Mouse (Mus musculus) hindbrain, embryonic 12.5 days (tissue): ENCODE data around the gene Insl5. TPM values are rescaled to one million over a fixed set of nuclear protein-coding genes. Genes with fewer than 3 reads are reported as not detected.

ENCODE experiments used
- ATAC-seq: fragments of 200-750 bp; cut with Nextera tagmentation; 2 replicates; pipeline ENCODE4 v1.8.0; 2017; ENCODE audit warnings: moderate TSS enrichment; ENCODE audit not compliant: low FRiP score
- H3K27ac ChIP-seq: fragments of 300-500 bp; sonication (generic); 2 replicates; pipeline ENCODE4 v1.5.1; 2016; ENCODE audit warnings: mild to moderate bottlenecking
- H3K27me3 ChIP-seq: fragments of 300-500 bp; sonication (generic); 2 replicates; pipeline ENCODE4 v1.6.1; 2016; ENCODE audit warnings: mild to moderate bottlenecking
- H3K36me3 ChIP-seq: fragments of 300-500 bp; sonication (generic); 2 replicates; pipeline ENCODE4 v1.6.1; 2016; ENCODE audit warnings: mild to moderate bottlenecking
- H3K4me1 ChIP-seq: fragments of 300-500 bp; sonication (generic); 2 replicates; pipeline ENCODE4 v1.6.1; 2016
- H3K4me2 ChIP-seq: fragments of 300-500 bp; sonication (generic); replicated peaks from 2 replicates; pipeline ENCODE4 v1.6.1; 2016; ENCODE audit warnings: mild to moderate bottlenecking
- H3K4me3 ChIP-seq: fragments of 300-500 bp; sonication (generic); 2 replicates; pipeline ENCODE4 v1.5.1; 2016; ENCODE audit warnings: mild to moderate bottlenecking
- H3K9ac ChIP-seq: fragments of 300-500 bp; sonication (generic); 2 replicates; pipeline ENCODE4 v1.6.1; 2016; ENCODE audit warnings: mild to moderate bottlenecking, moderate library complexity
- H3K9me3 ChIP-seq: fragments of 300-500 bp; sonication (generic); replicated peaks from 2 replicates; pipeline ENCODE4 v1.6.1; 2016; ENCODE audit warnings: mild to moderate bottlenecking
- WGBS: fragments of 180-500 bp; shearing (Covaris S2); methylation state at CpG from one replicate; pipeline ENCODE4 v1.1.7; 2016; 5-methylcytosine and 5-hydroxymethylcytosine counted together
- polyA plus RNA-seq: library from polyadenylated mRNA; unstranded; fragments of >200 nt; fragmentation: Nextera tagmentation; extraction: Ambion mirVana; gene quantifications from 2 replicates; pipeline ENCODE4 v1.2.1, GENCODE M21; 2016

The Insl5 gene
- polyA plus RNA-seq, 1 experiment from 2014 or later, result 0.32 TPM

GRCm38 (mm10) chr4:102987756-102988155 lies 38.9 kb downstream of the Insl5 start:
- Histone ChIP-seq H3K27ac (no peak overlapping the region), H3K4me3 (no peak overlapping the region), H3K4me2 (no peak overlapping the region), H3K9me3 (no peaks in the 10 kb centered on the region), H3K36me3 (no peaks in the 10 kb centered on the region), H3K27me3 (no peaks in the 10 kb centered on the region), H3K4me1 (no peaks in the 10 kb centered on the region), H3K9ac (no peak overlapping the region)
- WGBS, result 80% methylated on average over 2 of the region's 2 CpGs
- no peak for ATAC-seq

DNA sequence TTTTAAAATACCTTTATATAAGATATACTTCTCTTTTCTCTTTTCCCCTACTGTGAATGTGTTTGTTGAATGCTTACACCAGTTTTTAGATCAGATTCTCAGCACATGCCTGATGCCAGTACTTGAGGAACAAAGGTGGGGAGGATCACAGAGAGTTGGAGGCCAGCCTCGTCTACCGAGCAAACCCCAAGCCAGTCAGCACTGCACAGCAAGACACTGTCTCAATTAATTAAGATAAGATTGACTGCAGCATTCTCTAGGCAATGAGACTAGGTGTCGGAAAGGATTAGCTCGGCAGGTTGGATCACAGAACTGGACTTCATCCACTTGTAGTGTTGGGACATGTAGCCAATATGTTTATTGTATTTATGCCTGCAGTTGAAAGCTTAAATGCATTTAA lies 39.3 kb downstream of the Insl5 start:
- no peak overlapping the region for H3K9ac ChIP-seq
- H3K36me3 ChIP-seq, result no peaks in the 10 kb centered on the region
- WGBS, result 51% methylated on average over 4 of the region's 4 CpGs
- H3K9me3 ChIP-seq, result no peaks in the 10 kb centered on the region
- H3K4me2 ChIP-seq, result no peak overlapping the region
- no peak overlapping the region for H3K27ac ChIP-seq
- no peaks in the 10 kb centered on the region for H3K4me1 ChIP-seq
- no peak for ATAC-seq
- no peaks in the 10 kb centered on the region for H3K27me3 ChIP-seq
- H3K4me3 ChIP-seq, result no peak overlapping the region

DNA sequence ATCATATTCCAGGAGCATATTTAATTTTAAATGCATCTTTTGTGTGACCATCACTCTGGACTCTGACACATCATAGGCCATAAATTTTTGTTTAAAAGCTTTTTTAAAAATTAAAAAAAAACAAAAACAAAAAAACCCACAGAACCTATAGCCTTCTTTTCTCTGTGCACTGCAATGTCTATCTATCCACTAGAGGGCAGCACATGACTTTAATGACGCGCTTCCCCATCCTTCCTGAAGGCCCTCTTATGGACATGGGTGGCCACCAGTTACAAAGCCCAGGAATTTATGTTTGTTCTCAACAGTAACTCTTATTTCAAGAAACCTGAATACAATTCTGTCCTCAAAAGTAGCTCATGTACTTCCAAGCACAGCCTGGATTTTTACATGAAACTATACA lies 39.7 kb downstream of the Insl5 start:
- no peak overlapping the region for H3K4me2 ChIP-seq
- WGBS, result 1% methylated on average over 2 of the region's 2 CpGs
- peak; percentile 69; the same call in 1 of the 2 replicates for ATAC-seq

DNA sequence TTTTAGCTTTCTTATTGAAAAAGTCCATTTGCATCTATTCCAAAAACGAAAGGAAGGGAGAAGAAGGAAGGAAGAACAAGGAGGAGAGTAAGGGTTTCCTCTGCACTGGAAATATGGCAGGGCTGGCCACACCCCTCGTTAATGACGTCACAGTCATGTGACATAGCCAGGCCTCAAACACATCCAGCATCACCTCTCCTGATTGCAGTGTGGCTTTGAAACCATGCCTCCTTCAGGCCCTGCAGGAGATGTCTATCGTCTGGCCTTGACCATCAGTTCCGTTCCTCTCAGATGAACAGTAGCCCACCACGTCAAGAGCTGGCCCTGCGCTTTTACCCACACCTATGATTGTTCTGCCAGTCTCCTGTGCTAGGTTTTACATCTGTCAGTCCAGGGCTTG lies 40.5 kb downstream of the Insl5 start:
- WGBS, result 77% methylated on average over 7 of the region's 7 CpGs

More for the DNA sequence above, 39.7 kb downstream of the Insl5 start:
- Histone ChIP-seq H3K9me3 (no peaks in the 10 kb centered on the region), H3K4me3 (no peak overlapping the region), H3K4me1 (no peaks in the 10 kb centered on the region), H3K36me3 (no peaks in the 10 kb centered on the region), H3K9ac (no peak overlapping the region), H3K27ac (no peak overlapping the region), H3K27me3 (no peaks in the 10 kb centered on the region)

DNA sequence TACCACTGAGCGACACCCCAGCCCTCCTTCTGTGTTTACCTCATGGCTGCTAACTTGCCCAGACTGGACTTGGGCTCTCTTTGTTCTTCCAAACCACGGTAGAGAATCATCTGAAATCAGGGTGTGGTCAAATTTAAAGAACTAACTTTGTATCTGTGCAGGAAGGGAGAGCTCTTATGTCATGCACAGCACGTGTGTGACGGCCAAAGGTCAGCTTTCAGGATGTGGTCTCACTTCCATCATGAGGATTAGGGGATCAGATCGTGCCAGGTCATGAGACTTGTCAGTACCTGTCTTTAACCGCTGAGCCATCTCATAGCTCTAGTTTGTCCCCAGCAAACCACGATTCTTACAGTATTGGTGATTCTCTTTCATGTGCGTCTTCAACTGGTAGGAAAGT lies 44.9 kb downstream of the Insl5 start:
- Histone ChIP-seq H3K4me3 (no peak overlapping the region), H3K9me3 (no peaks in the 10 kb centered on the region), H3K36me3 (no peaks in the 10 kb centered on the region), H3K4me1 (peaks cover 15% of the 10 kb centered on the region), H3K9ac (no peak overlapping the region), H3K27me3 (peaks cover 6% of the 10 kb centered on the region; the same call in 1 of the 2 replicates), H3K27ac (no peak overlapping the region), H3K4me2 (no peak overlapping the region)
- 84% methylated on average over 8 of the region's 8 CpGs for WGBS
- no peak for ATAC-seq

More for the DNA sequence above, 40.5 kb downstream of the Insl5 start:
- no peak overlapping the region for H3K9ac ChIP-seq
- no peaks in the 10 kb centered on the region for H3K27me3 ChIP-seq
- no peaks in the 10 kb centered on the region for H3K36me3 ChIP-seq
- no peak overlapping the region for H3K27ac ChIP-seq
- ATAC-seq, result no peak
- H3K9me3 ChIP-seq, result no peaks in the 10 kb centered on the region
- no peak overlapping the region for H3K4me3 ChIP-seq
- no peaks in the 10 kb centered on the region for H3K4me1 ChIP-seq
- H3K4me2 ChIP-seq, result no peak overlapping the region

DNA sequence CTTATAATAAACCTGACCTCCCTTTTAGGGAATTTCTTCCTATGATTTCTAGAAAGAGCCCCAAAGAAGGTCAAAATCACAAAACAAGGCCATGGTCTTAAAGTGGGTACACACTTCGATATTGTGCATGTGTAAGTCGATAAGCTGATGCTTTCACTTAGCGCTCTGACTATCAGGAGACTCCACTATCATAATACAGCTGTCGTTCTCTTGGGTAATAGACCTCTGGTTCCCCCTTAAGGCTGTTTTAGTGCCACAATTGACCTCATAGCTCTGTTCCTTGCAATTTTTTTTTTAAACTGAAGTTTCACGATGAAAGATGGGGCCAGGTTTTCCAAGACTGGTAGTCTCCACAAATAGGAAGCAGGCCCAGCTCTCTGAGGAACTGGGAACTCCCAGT lies 47.3 kb downstream of the Insl5 start:
- WGBS, result 56% methylated on average over 5 of the region's 5 CpGs
- Histone ChIP-seq H3K9ac (no peak overlapping the region), H3K4me2 (peak overlapping the region; percentile 62), H3K36me3 (no peaks in the 10 kb centered on the region), H3K4me3 (no peak overlapping the region), H3K4me1 (peaks cover 20% of the 10 kb centered on the region), H3K27ac (no peak overlapping the region), H3K27me3 (peaks cover 9% of the 10 kb centered on the region; the same call in 1 of the 2 replicates), H3K9me3 (no peaks in the 10 kb centered on the region)
- ATAC-seq, result no peak

- no peak within 1 kb of the TSS for H3K27ac ChIP-seq
- H3K4me1 ChIP-seq, result peaks cover 20% of the 10 kb centered on the region
- H3K4me3 ChIP-seq, result peak within 1 kb of the TSS; percentile 28
- 2% methylated on average over 13 of the region's 13 CpGs for WGBS
- no peaks in the 10 kb centered on the region for H3K36me3 ChIP-seq
- no peaks in the 10 kb centered on the region for H3K9me3 ChIP-seq
- peaks cover 9% of the 10 kb centered on the region; the same call in 1 of the 2 replicates for H3K27me3 ChIP-seq
- peak within 1 kb of the TSS; percentile 43; the same call in 1 of the 2 replicates for H3K9ac ChIP-seq
- peak; percentile 52 for ATAC-seq
- H3K4me2 ChIP-seq, result peak within 1 kb of the TSS; percentile 62
Measured at GRCm38 (mm10) chr4:102978440-102978839, 48.2 kb downstream of the Insl5 start, which contains the start of gene Tctex1d1. Gene Tctex1d1, plus strand, starts transcription at chr4:102978606.

DNA sequence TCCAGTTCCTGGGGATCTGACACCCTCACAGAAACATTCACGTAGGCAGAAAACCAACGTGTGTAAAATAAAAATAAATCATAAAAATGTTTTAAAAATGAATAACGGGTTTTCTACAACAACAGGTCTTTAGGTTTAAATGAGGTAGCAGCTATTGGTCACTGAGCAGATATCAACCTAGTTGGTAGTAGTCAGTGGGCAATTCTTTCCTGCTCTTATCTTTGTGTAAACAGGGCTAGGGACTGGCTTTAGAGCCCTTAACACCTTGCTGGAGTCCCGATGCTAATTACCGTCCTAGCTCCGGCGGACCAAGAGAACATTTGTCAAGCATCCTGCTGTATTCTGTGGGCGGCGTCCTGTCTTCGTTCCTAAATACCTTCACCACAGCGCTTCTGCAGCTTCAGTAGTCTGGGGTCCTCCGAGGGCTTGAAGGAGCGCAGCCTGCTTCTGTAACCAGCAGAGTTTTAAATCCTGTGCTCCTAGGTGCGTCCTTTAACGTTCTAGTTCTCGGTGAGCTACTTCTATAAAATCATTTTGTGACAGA lies 48.8 kb downstream of the Insl5 start:
- Histone ChIP-seq H3K4me1 (peaks cover 20% of the 10 kb centered on the region), H3K4me3 (peak overlapping the region; percentile 28), H3K9ac (no peak overlapping the region), H3K27ac (no peak overlapping the region), H3K27me3 (peaks cover 9% of the 10 kb centered on the region; the same call in 1 of the 2 replicates), H3K4me2 (peak overlapping the region; percentile 62), H3K9me3 (no peaks in the 10 kb centered on the region), H3K36me3 (no peaks in the 10 kb centered on the region)
- 11% methylated on average over 16 of the region's 16 CpGs for WGBS
- no peak for ATAC-seq

- ATAC-seq, result no peak
- Histone ChIP-seq H3K9me3 (no peaks in the 10 kb centered on the region), H3K4me3 (no peak overlapping the region), H3K4me1 (peaks cover 20% of the 10 kb centered on the region), H3K27ac (no peak overlapping the region), H3K36me3 (no peaks in the 10 kb centered on the region), H3K9ac (no peak overlapping the region), H3K4me2 (no peak overlapping the region), H3K27me3 (peaks cover 9% of the 10 kb centered on the region; the same call in 1 of the 2 replicates)
- WGBS, result 18% methylated on average over 12 of the region's 12 CpGs
Measured at GRCm38 (mm10) chr4:102976290-102977275, 50.1 kb downstream of the Insl5 start.

GRCm38 (mm10) chr4:102974172-102974571 lies 52.5 kb downstream of the Insl5 start:
- Histone ChIP-seq H3K27ac (no peak overlapping the region), H3K4me3 (no peak overlapping the region), H3K36me3 (no peaks in the 10 kb centered on the region), H3K9ac (no peak overlapping the region), H3K27me3 (0 out of 2 replicates have a peak, but pooled peaks cover 3% of the 10 kb centered on the region), H3K4me2 (no peak overlapping the region), H3K9me3 (no peaks in the 10 kb centered on the region), H3K4me1 (peaks cover 20% of the 10 kb centered on the region)
- 60% methylated on average over 5 of the region's 5 CpGs for WGBS
- no peak for ATAC-seq

GRCm38 (mm10) chr4:102972071-102972470 lies 54.6 kb downstream of the Insl5 start:
- no peak overlapping the region for H3K4me2 ChIP-seq
- no peaks in the 10 kb centered on the region for H3K9me3 ChIP-seq
- H3K27me3 ChIP-seq, result 0 out of 2 replicates have a peak, but pooled peaks cover 3% of the 10 kb centered on the region
- peaks cover 6% of the 10 kb centered on the region for H3K4me1 ChIP-seq
- no peak overlapping the region for H3K27ac ChIP-seq
- ATAC-seq, result no peak
- H3K4me3 ChIP-seq, result no peak overlapping the region
- no peak overlapping the region for H3K9ac ChIP-seq
- 80% methylated on average over 3 of the region's 3 CpGs for WGBS
- H3K36me3 ChIP-seq, result peaks cover 8% of the 10 kb centered on the region; the same call in 1 of the 2 replicates

DNA sequence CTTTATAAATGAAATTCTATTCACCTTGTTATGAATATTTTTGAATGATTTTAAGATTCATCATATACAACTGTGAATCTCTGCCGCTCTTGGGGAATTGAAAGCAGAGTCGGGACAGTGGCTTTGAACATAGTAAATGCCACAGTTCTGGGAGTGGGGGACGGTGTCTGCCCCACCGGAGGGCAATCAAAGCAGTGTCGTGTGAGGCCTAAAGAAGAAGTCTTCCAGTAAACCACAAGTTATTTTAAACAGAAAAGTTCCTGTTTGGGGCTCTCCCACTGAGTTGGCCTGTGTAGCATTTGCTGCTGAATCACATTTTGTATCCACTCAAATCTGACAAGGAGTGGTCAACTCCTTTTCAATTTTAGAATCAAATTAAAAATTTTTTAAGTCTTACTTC lies 55.5 kb downstream of the Insl5 start:
- Histone ChIP-seq H3K4me3 (no peak overlapping the region), H3K36me3 (peaks cover 14% of the 10 kb centered on the region), H3K4me2 (no peak overlapping the region), H3K9ac (no peak overlapping the region), H3K9me3 (no peaks in the 10 kb centered on the region), H3K27ac (no peak overlapping the region), H3K4me1 (peaks cover under 1% of the 10 kb centered on the region; the same call in 1 of the 2 replicates), H3K27me3 (0 out of 2 replicates have a peak, but pooled peaks cover 2% of the 10 kb centered on the region)
- 57% methylated on average over 5 of the region's 5 CpGs for WGBS
- ATAC-seq, result no peak
